Mouse (Mus musculus): ENCODE data around the gene Fbxl18. TPM values are rescaled to one million over a fixed set of nuclear protein-coding genes. Genes with fewer than 3 reads are reported as not detected.

The Fbxl18 gene
- polyA plus RNA-seq, 1 experiment from 2014 or later = 34.2 TPM

DNA sequence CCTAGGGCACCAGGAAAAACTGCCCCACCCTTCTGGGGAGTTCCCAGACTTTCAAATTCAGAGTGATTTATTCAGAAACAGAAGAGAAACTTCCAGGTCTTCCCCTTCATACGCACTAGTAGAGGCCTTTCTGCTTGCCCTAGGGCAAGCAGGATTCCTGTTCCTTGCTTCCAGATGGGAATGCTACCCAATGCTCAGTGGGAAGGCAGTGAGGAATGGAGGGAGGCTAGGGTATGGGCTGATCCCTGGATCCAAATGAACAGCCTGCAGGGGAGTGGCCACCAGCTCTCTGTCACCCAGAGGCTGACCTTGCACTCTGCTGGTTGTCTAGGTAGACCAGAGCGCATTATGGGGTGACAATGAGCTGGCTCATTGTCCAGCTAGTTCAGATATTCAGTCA lies 16.4 kb upstream of the Fbxl18 start:
- H3K4me1 ChIP-seq = peaks cover 20% of the 10 kb centered on the region
- 93% methylated on average over 2 of the region's 2 CpGs for WGBS

GRCm38 (mm10) chr5:142909576-142910278 lies 14.5 kb upstream of the Fbxl18 start:
- Histone ChIP-seq H3K9ac (replicated peaks) (no peak overlapping the region), H3K9me3 (no peaks in the 10 kb centered on the region), H3K27me3 (no peaks in the 10 kb centered on the region), H3K36me3 (peaks cover 7% of the 10 kb centered on the region), H3K4me2 (replicated peaks) (no peak overlapping the region), H3K4me3 (no peak overlapping the region), H3K4me1 (peaks cover 23% of the 10 kb centered on the region), H3K27ac (replicated peaks) (peak overlapping the region; percentile 24)
- ATAC-seq (replicated peaks) = no peak
- 69% methylated on average over 8 of the region's 8 CpGs for WGBS

More for the DNA sequence above, 16.4 kb upstream of the Fbxl18 start:
- Histone ChIP-seq H3K4me2 (replicated peaks) (no peak overlapping the region), H3K27ac (replicated peaks) (no peak overlapping the region), H3K9me3 (no peaks in the 10 kb centered on the region), H3K9ac (replicated peaks) (no peak overlapping the region), H3K27me3 (no peaks in the 10 kb centered on the region), H3K36me3 (no peaks in the 10 kb centered on the region), H3K4me3 (no peak overlapping the region)
- no peak for ATAC-seq (replicated peaks)

- peaks cover 30% of the 10 kb centered on the region for H3K4me1 ChIP-seq
- no peak overlapping the region for H3K9ac ChIP-seq (replicated peaks)
- no peak overlapping the region for H3K4me3 ChIP-seq
- H3K4me2 ChIP-seq (replicated peaks) = no peak overlapping the region
- 28% methylated on average over 5 of the region's 5 CpGs for WGBS
- no peaks in the 10 kb centered on the region for H3K27me3 ChIP-seq
- no peaks in the 10 kb centered on the region for H3K9me3 ChIP-seq
- ATAC-seq (replicated peaks) = no peak
- peaks cover 14% of the 10 kb centered on the region for H3K36me3 ChIP-seq
- peak overlapping the region; percentile 24 for H3K27ac ChIP-seq (replicated peaks)
Observed at GRCm38 (mm10) chr5:142908941-142909575, 13.8 kb upstream of the Fbxl18 start.

GRCm38 (mm10) chr5:142907803-142908559 lies 12.8 kb upstream of the Fbxl18 start:
- peak overlapping the region; percentile 18; the same call in 1 of the 2 replicates for H3K9ac ChIP-seq (replicated peaks)
- no peaks in the 10 kb centered on the region for H3K27me3 ChIP-seq
- peaks cover 38% of the 10 kb centered on the region for H3K4me1 ChIP-seq
- 65% methylated on average over 5 of the region's 5 CpGs for WGBS
- H3K4me3 ChIP-seq = peak overlapping the region; percentile 96; the same call in 1 of the 2 replicates
- H3K27ac ChIP-seq (replicated peaks) = peak overlapping the region; percentile 100
- peaks cover 23% of the 10 kb centered on the region for H3K36me3 ChIP-seq
- H3K9me3 ChIP-seq = no peaks in the 10 kb centered on the region
- peak overlapping the region; percentile 86 for H3K4me2 ChIP-seq (replicated peaks)
- ATAC-seq (replicated peaks) = no peak

GRCm38 (mm10) chr5:142907048-142907802 lies 12.0 kb upstream of the Fbxl18 start:
- H3K27ac ChIP-seq (replicated peaks) = peak overlapping the region; percentile 100
- ATAC-seq (replicated peaks) = 0 out of 2 replicates have a peak, but pooled peaks have one; percentile 12
- H3K9ac ChIP-seq (replicated peaks) = peak overlapping the region; percentile 71
- 16% methylated on average over 14 of the region's 14 CpGs for WGBS
- H3K36me3 ChIP-seq = peaks cover 31% of the 10 kb centered on the region
- H3K4me3 ChIP-seq = peak overlapping the region; percentile 96
- no peaks in the 10 kb centered on the region for H3K9me3 ChIP-seq
- H3K4me2 ChIP-seq (replicated peaks) = peak overlapping the region; percentile 86
- H3K27me3 ChIP-seq = no peaks in the 10 kb centered on the region
- peaks cover 46% of the 10 kb centered on the region for H3K4me1 ChIP-seq

GRCm38 (mm10) chr5:142906532-142907047 lies 11.4 kb upstream of the Fbxl18 start, which contains the start of gene Actb:
Actb (minus strand) TSS chr5:142906754.
- Histone ChIP-seq H3K4me1 (peaks cover 52% of the 10 kb centered on the region), H3K36me3 (peaks cover 37% of the 10 kb centered on the region), H3K27ac (replicated peaks) (peak within 1 kb of the TSS; percentile 100), H3K4me2 (replicated peaks) (peak within 1 kb of the TSS; percentile 86), H3K9me3 (no peaks in the 10 kb centered on the region), H3K9ac (replicated peaks) (peak within 1 kb of the TSS; percentile 100), H3K27me3 (no peaks in the 10 kb centered on the region), H3K4me3 (peak within 1 kb of the TSS; percentile 96)
- WGBS = under 1% methylated on average over 41 of the region's 41 CpGs
- ATAC-seq (replicated peaks) = peak; percentile 83

DNA sequence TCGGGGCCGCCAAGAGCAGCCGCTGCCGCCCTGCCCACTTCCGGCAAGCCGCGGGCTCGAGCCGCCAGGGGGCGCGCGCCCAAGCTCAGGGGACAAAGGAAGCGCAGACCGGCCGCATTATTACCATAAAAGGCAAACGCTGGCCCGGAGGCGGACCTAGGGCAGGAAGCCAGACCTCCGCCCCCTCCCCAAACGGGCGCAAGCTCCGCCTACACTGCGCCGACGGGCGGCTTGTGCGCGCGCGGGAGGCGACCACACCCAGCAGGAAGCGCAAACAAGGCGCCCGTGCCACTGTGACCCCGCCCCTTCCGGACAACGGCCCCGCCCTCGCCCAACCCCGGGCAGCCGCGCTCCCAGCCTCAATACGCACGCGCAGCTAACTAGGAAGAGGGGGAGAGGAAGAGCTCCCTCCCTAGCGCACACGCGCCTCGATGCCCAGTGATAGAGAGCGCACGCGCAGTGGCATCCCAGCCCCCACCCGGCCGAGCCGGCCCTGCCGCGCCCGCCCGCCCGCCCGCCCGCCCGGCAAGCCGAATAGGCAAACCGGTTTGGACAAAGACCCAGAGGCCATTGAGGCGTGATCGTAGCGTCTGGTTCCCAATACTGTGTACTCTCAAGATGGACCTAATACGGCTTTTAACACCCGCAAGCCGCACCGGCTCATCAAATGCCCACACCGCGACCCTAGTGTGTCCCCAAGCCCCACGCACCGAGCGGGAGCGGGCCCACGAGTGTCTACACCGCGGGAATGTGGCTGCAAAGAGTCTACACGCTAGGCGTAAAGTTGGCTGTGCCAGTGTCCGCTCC lies 10.7 kb upstream of the Fbxl18 start:
- peaks cover 54% of the 10 kb centered on the region for H3K4me1 ChIP-seq
- ATAC-seq (replicated peaks) = peak; percentile 88
- H3K27me3 ChIP-seq = no peaks in the 10 kb centered on the region
- no peaks in the 10 kb centered on the region for H3K9me3 ChIP-seq
- H3K4me3 ChIP-seq = peak overlapping the region; percentile 96
- H3K27ac ChIP-seq (replicated peaks) = peak overlapping the region; percentile 100
- H3K9ac ChIP-seq (replicated peaks) = peak overlapping the region; percentile 100
- whole genome bisulfite sequencing = 1% methylated on average over 76 of the region's 84 CpGs
- peak overlapping the region; percentile 67 for H3K4me2 ChIP-seq (replicated peaks)
- peaks cover 44% of the 10 kb centered on the region for H3K36me3 ChIP-seq

DNA sequence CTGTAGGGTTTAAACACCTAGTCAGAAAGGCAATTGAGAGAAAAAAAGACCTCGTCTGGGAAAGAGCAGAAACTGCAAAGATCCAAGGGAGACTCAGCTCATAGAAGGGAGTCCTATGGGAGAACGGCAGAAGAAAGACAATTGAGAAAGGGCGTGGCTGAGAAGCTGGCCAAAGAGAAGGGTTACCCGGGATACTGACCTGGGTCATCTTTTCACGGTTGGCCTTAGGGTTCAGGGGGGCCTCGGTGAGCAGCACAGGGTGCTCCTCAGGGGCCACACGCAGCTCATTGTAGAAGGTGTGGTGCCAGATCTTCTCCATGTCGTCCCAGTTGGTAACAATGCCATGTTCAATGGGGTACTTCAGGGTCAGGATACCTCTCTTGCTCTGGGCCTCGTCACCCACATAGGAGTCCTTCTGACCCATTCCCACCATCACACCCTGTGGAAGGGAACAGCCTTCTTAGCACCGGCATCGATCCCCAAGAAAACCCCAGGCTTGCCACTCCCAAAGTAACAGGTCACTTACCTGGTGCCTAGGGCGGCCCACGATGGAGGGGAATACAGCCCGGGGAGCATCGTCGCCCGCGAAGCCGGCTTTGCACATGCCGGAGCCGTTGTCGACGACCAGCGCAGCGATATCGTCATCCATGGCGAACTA lies 9.9 kb upstream of the Fbxl18 start:
- peaks cover 54% of the 10 kb centered on the region for H3K4me1 ChIP-seq
- WGBS = 3% methylated on average over 27 of the region's 27 CpGs
- no peak; the same call in 1 of the 2 replicates for ATAC-seq (replicated peaks)

DNA sequence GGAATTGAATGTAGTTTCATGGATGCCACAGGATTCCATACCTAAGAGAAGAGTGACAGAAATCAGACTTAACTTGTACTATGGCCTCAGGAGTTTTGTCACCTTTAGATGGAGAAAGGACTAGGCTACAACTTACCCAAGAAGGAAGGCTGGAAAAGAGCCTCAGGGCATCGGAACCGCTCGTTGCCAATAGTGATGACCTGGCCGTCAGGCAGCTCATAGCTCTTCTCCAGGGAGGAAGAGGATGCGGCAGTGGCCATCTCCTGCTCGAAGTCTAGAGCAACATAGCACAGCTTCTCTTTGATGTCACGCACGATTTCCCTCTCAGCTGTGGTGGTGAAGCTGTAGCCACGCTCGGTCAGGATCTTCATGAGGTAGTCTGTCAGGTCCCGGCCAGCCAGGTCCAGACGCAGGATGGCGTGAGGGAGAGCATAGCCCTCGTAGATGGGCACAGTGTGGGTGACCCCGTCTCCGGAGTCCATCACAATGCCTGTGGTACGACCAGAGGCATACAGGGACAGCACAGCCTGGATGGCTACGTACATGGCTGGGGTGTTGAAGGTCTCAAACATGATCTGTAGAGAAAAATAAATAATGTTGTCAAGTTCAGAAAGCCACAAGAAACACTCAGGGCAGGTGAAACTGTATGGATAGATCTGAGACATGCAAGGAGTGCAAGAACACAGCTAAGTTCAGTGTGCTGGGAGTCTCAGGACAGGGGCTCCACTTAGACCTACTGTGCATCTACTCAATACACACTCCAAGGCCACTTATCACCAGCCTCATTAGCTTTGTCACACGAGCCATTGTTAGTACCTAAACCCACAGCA lies 9.2 kb upstream of the Fbxl18 start:
- peak overlapping the region; percentile 100 for H3K9ac ChIP-seq (replicated peaks)
- H3K4me1 ChIP-seq = peaks cover 54% of the 10 kb centered on the region
- ATAC-seq (replicated peaks) = no peak
- H3K27ac ChIP-seq (replicated peaks) = peak overlapping the region; percentile 100
- 80% methylated on average over 19 of the region's 19 CpGs for WGBS
- H3K9me3 ChIP-seq = no peaks in the 10 kb centered on the region
- H3K36me3 ChIP-seq = peaks cover 58% of the 10 kb centered on the region
- H3K4me3 ChIP-seq = peak overlapping the region; percentile 96
- H3K4me2 ChIP-seq (replicated peaks) = peak overlapping the region; percentile 67
- no peaks in the 10 kb centered on the region for H3K27me3 ChIP-seq

More for the DNA sequence above, 9.9 kb upstream of the Fbxl18 start:
- Histone ChIP-seq H3K27ac (replicated peaks) (peak overlapping the region; percentile 100), H3K36me3 (peaks cover 50% of the 10 kb centered on the region), H3K4me3 (peak overlapping the region; percentile 96), H3K4me2 (replicated peaks) (peak overlapping the region; percentile 67), H3K9me3 (no peaks in the 10 kb centered on the region), H3K27me3 (no peaks in the 10 kb centered on the region), H3K9ac (replicated peaks) (peak overlapping the region; percentile 100)
